Mouse (Mus musculus) CH12.LX (cell line): ENCODE data around the gene Casq1.

Experiments
- CTCF ChIP-seq, 2 experiments: IDR thresholded peaks in 1 of 2; conservative IDR thresholded peaks in 1 of 2; 2 replicates each; pipeline ENCODE4 v1.5.1; 2011 to 2012; ENCODE audit warnings: low read depth in 2 of 2, low read length in 2 of 2, improper control_type of control experiment in 1 of 2, inconsistent platforms in 1 of 2, mild to moderate bottlenecking in 1 of 2, moderate library complexity in 1 of 2
- E2F4 ChIP-seq: IDR thresholded peaks from 2 replicates; pipeline ENCODE4 v1.6.1; 2011; ENCODE audit warnings: low read depth, low read length, improper control_type of control experiment; ENCODE audit not compliant: insufficient replicate concordance
- ETS1 ChIP-seq: conservative IDR thresholded peaks from 2 replicates; pipeline ENCODE4 v1.6.1; 2012; ENCODE audit warnings: low read depth, mild to moderate bottlenecking, inconsistent platforms, low read length, improper control_type of control experiment, moderate library complexity
- GABPA ChIP-seq: IDR thresholded peaks from 2 replicates; pipeline ENCODE4 v1.6.1; 2012; ENCODE audit warnings: low read depth, low read length, improper control_type of control experiment, inconsistent platforms; ENCODE audit not compliant: insufficient replicate concordance
- MAX ChIP-seq: IDR thresholded peaks from 2 replicates; pipeline ENCODE4 v1.6.1; 2011; ENCODE audit warnings: low read length, improper control_type of control experiment
- MYC ChIP-seq: IDR thresholded peaks from 2 replicates; pipeline ENCODE4 v1.6.1; 2011; ENCODE audit warnings: low read depth, mild to moderate bottlenecking, improper control_type of control experiment, low read length
- POLR2A ChIP-seq: IDR thresholded peaks from 2 replicates; pipeline ENCODE4 v1.6.1; 2011; ENCODE audit warnings: low read depth, mild to moderate bottlenecking, improper control_type of control experiment, low read length
- RAD21 ChIP-seq: IDR thresholded peaks from 2 replicates; pipeline ENCODE4 v1.6.1; 2011; ENCODE audit warnings: low read depth, mild to moderate bottlenecking, low read length, improper control_type of control experiment, moderate library complexity
- RCOR1 ChIP-seq: conservative IDR thresholded peaks from 2 replicates; pipeline ENCODE4 v1.6.1; 2012; ENCODE audit warnings: low read depth, mild to moderate bottlenecking, inconsistent platforms, low read length, improper control_type of control experiment
- UBTF ChIP-seq: IDR thresholded peaks from 2 replicates; pipeline ENCODE4 v1.6.1; 2012; ENCODE audit warnings: low read depth, mild to moderate bottlenecking, inconsistent platforms, low read length, improper control_type of control experiment, moderate library complexity
- USF1 ChIP-seq: IDR thresholded peaks from 2 replicates; pipeline ENCODE4 v1.6.1; 2014; ENCODE audit warnings: low read depth, mild to moderate bottlenecking, inconsistent platforms, low read length, improper control_type of control experiment
- ZKSCAN1 ChIP-seq: IDR thresholded peaks from 2 replicates; pipeline ENCODE4 v1.6.1; 2012; ENCODE audit warnings: low read depth, inconsistent platforms, low read length, improper control_type of control experiment, borderline replicate concordance

- TF ChIP-seq CTCF (conservative IDR thresholded peaks at IDR 0.05 in 1 of 2, IDR thresholded peaks at IDR 0.05 in 1 of 2; ENCODE audit: low read depth in 2 of 2, low read length in 2 of 2) = no peak
- no peak for TF ChIP-seq ETS1
- no peak for TF ChIP-seq ZKSCAN1
- TF ChIP-seq GABPA = no peak
- TF ChIP-seq RAD21 = no peak
- TF ChIP-seq UBTF = no peak
- TF ChIP-seq POLR2A = no peak
- TF ChIP-seq MYC = no peak
- TF ChIP-seq E2F4 = no peak
- no peak for TF ChIP-seq RCOR1
- TF ChIP-seq USF1 = no peak
- no peak for TF ChIP-seq MAX
Observed at GRCm38 (mm10) chr1:172200161-172200560, 19.5 kb downstream of the Casq1 start.
